Mouse (Mus musculus) G1E (cell line): ENCODE measurements around the gene Xcr1.

ENCODE experiments used
- CTCF ChIP-seq: IDR thresholded peaks from 2 replicates; pipeline ENCODE4 v1.5.1; 2012; ENCODE audit warnings: low read depth, low read length, inconsistent platforms, mixed read lengths
- GATA1 ChIP-seq: IDR thresholded peaks from 2 replicates; pipeline ENCODE4 v1.6.1; 2012; ENCODE audit warnings: borderline replicate concordance, low read length, inconsistent platforms, mixed read lengths

DNA sequence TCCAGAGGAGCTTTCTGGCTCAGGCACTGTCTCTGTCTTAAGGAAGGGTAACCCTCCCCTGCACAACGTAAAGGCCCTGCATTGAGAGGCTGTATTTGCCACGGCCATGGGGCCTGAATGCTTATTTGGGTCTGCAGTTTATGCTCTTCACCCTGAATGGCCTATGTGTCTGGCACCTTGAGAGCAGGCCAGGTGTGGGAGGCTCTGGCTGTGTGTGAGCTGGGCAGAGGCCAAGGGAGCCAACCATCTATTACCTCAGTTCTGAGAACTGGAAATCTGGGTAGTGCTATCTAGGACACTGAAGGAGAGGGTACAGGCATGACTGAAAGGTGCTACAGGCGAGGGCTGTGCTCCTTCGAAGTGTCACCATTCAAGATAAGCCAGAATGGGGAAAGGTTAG lies 47.0 kb downstream of the Xcr1 start:
- TF ChIP-seq CTCF (no peak), GATA1 (no peak)
